ENCODE assay signal across 30 mouse cellular contexts in the genomic region with DNA sequence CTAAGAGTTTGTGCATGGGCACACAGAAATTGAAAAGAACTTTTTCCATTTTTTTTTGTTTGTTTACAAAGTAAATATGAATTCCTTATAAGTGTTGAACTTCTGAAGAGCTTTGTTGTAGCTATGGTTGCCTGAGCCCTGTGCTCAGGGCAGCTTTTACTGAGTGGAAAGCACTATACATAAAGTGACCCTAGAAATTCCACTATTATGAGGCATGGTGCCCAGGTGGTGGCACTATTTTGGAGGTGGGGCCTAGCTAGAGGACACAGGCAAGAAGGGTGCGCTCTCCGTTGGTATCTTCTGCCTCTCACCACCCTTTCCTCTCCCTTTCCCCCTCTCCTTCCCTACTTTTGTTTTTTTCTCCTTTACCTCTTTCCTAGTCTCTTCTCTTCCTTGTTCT. TPM values are rescaled to one million over a fixed set of nuclear protein-coding genes. Genes with fewer than 3 reads are reported as not detected.
DNase-seq lines count a peak whose midpoint lies in the region; ATAC-seq and TF ChIP-seq lines count a peak whose summit lies in the region.
"Had no signal": no experiment of that assay in that cellular context is flagged by ENCODE, and none has a peak within 500 bp of the region (broad histone marks: within the 10 kb centered on the region; RNA-seq: fewer than 3 reads in every experiment).

No protein-coding gene starts in this region.

- no peak overlapping the region for H3K27ac ChIP-seq in heart, adult 2 months
- no peak overlapping the region for H3K27ac ChIP-seq in liver, postnatal 0 days (ENCODE audit: low read depth)
- no peak overlapping the region for H3K27ac ChIP-seq in liver, embryonic 11.5 days (ENCODE audit: low read depth, low read length)
- H3K27ac ChIP-seq: embryonic facial prominence, embryonic 12.5 days; forebrain, embryonic 15.5 days; gastrocnemius, adult 2 months; hindbrain, embryonic 14.5 days; limb, embryonic 10.5 days; limb, embryonic 15.5 days; liver, embryonic 14.5 days; macrophage; midbrain, embryonic 10.5 days; neural tube, embryonic 12.5 days had no signal

- TF ChIP-seq EP300 in heart, adult 2 months (IDR thresholded peaks at IDR 0.05; ENCODE audit: insufficient read depth, low read depth, low read length), result no peak
- TF ChIP-seq EP300 in liver, postnatal 0 days (IDR thresholded peaks at IDR 0.05; ENCODE audit: low read depth), result no peak

- 54% methylated on average over 2 of the region's 2 CpGs for WGBS in heart, adult 2 months
- 58% methylated on average over 2 of the region's 2 CpGs for WGBS in liver, postnatal 0 days (ENCODE audit: insufficient replicate concordance)
- 61% methylated on average over 2 of the region's 2 CpGs for WGBS in liver, embryonic 11.5 days

- no peak overlapping the region for H3K4me3 ChIP-seq in heart, adult 2 months
- H3K4me3 ChIP-seq in liver, postnatal 0 days (ENCODE audit: low read depth, low read length), result no peak overlapping the region
- H3K4me3 ChIP-seq in liver, embryonic 11.5 days (ENCODE audit: low read depth, low read length), result no peak overlapping the region
- H3K4me3 ChIP-seq: embryonic facial prominence, embryonic 12.5 days; forebrain, embryonic 15.5 days; gastrocnemius, adult 2 months; limb, embryonic 10.5 days; limb, embryonic 15.5 days; midbrain, embryonic 10.5 days; myocyte; neural tube, embryonic 12.5 days had no signal

- H3K4me1 ChIP-seq in heart, adult 2 months (ENCODE audit: control insufficient read depth, insufficient read depth, low read length), result peaks cover 4% of the 10 kb centered on the region
- no peaks in the 10 kb centered on the region for H3K4me1 ChIP-seq in liver, postnatal 0 days (ENCODE audit: insufficient read depth)
- H3K4me1 ChIP-seq in liver, embryonic 11.5 days (replicated peaks; ENCODE audit: control insufficient read depth, insufficient read depth, low read length), result no peaks in the 10 kb centered on the region
- H3K4me1 ChIP-seq: embryonic facial prominence, embryonic 12.5 days; forebrain, embryonic 15.5 days; limb, embryonic 10.5 days; limb, embryonic 15.5 days; midbrain, embryonic 10.5 days; neural tube, embryonic 12.5 days had no signal

- H3K27me3 ChIP-seq in heart, adult 2 months (ENCODE audit: control insufficient read depth, insufficient read depth, low read length), result no peaks in the 10 kb centered on the region
- no peaks in the 10 kb centered on the region for H3K27me3 ChIP-seq in liver, postnatal 0 days (ENCODE audit: insufficient read depth, low read length)
- no peaks in the 10 kb centered on the region for H3K27me3 ChIP-seq in liver, embryonic 11.5 days (replicated peaks; ENCODE audit: control insufficient read depth, insufficient read depth, low read length)
- H3K27me3 ChIP-seq: embryonic facial prominence, embryonic 12.5 days; forebrain, embryonic 15.5 days; limb, embryonic 15.5 days; neural tube, embryonic 12.5 days; Patski had no signal

- DNase-seq in heart, adult 2 months, result no peak
- DNase-seq in heart, postnatal 36 days, result no peak
- no peak for DNase-seq in liver, postnatal 0 days
- DNase-seq in liver, embryonic 11.5 days (ENCODE audit: low spot score), result no peak
- DNase-seq in lung, postnatal 25 days (ENCODE audit: low spot score), result peak; percentile 61
- DNase-seq in adrenal gland, adult (ENCODE audit: inconsistent age in 2 of 2, low spot score in 1 of 2), result no peak
- no peak for DNase-seq in kidney, adult 18-20 months
- DNase-seq: adrenal gland, postnatal 14 days; cerebellum, adult 11 months; cerebellum, adult 9-11 months; embryo, embryonic 11 days; gastrocnemius, adult 2 months; gastrocnemius, postnatal 36 days; kidney, postnatal 14 days; layer of hippocampus, adult 9-11 months; right cerebral cortex, adult 18-20 months; thymus, adult 2 months; thymus, postnatal 36 days had no signal

- H3K36me3 ChIP-seq in heart, adult 2 months (ENCODE audit: control insufficient read depth, insufficient read depth, low read length), result peaks cover 7% of the 10 kb centered on the region
- no peaks in the 10 kb centered on the region; the same call in 1 of the 2 replicates for H3K36me3 ChIP-seq in liver, postnatal 0 days (replicated peaks; ENCODE audit: insufficient read depth, low read length)
- H3K36me3 ChIP-seq in liver, embryonic 11.5 days (ENCODE audit: control insufficient read depth, insufficient read depth, low read length), result no peaks in the 10 kb centered on the region
- H3K36me3 ChIP-seq: embryonic facial prominence, embryonic 12.5 days; forebrain, embryonic 15.5 days; limb, embryonic 10.5 days; limb, embryonic 15.5 days; midbrain, embryonic 10.5 days; neural tube, embryonic 12.5 days had no signal

- intact Hi-C loops in heart, adult 2 months (cut with DNase I), result no loop called here
- intact Hi-C loops in heart, postnatal 36 days (cut with DNase I), result no loop called here

- peak; percentile 14; the same call in 1 of the 2 replicates for TF ChIP-seq CTCF in heart, adult 2 months (IDR thresholded peaks at IDR 0.05)
- TF ChIP-seq CTCF in liver, postnatal 0 days (IDR thresholded peaks at IDR 0.05; ENCODE audit: low read depth), result 0 out of 2 replicates have a peak, but pooled peaks have one; percentile 5

- H3K79me2 ChIP-seq in heart, adult 2 months (replicated peaks; ENCODE audit: control insufficient read depth, insufficient read depth, low read length), result peaks cover 2% of the 10 kb centered on the region; the same call in 1 of the 2 replicates

- H3K4me2 ChIP-seq in liver, postnatal 0 days (ENCODE audit: low read depth, low read length), result no peak overlapping the region
- no peak overlapping the region for H3K4me2 ChIP-seq in liver, embryonic 11.5 days
- H3K4me2 ChIP-seq: embryonic facial prominence, embryonic 12.5 days; forebrain, embryonic 15.5 days; hindbrain, embryonic 14.5 days; limb, embryonic 15.5 days; neural tube, embryonic 12.5 days had no signal

- no peak for ATAC-seq in liver, postnatal 0 days
- no peak for ATAC-seq in liver, embryonic 11.5 days (replicated peaks; ENCODE audit: low FRiP score)
- ATAC-seq: forebrain, embryonic 15.5 days; intestine, postnatal 0 days; Patski had no signal

- H3K9me3 ChIP-seq in liver, postnatal 0 days (ENCODE audit: low read length), result no peaks in the 10 kb centered on the region
- no peaks in the 10 kb centered on the region for H3K9me3 ChIP-seq in liver, embryonic 11.5 days (ENCODE audit: control insufficient read depth, low read length)
- H3K9me3 ChIP-seq: embryonic facial prominence, embryonic 12.5 days; forebrain, embryonic 15.5 days; limb, embryonic 10.5 days; limb, embryonic 15.5 days; midbrain, embryonic 10.5 days; neural tube, embryonic 12.5 days had no signal

- no peak for TF ChIP-seq POLR2A in heart, adult 2 months (IDR thresholded peaks at IDR 0.05; ENCODE audit: insufficient read depth, low read depth, low read length)

- no peak overlapping the region for H3K9ac ChIP-seq in heart, adult 2 months (ENCODE audit: low read depth, low read length)
- H3K9ac ChIP-seq in liver, postnatal 0 days (replicated peaks), result no peak overlapping the region
- H3K9ac ChIP-seq in liver, embryonic 11.5 days (ENCODE audit: low read depth, low read length), result no peak overlapping the region
- H3K9ac ChIP-seq: embryonic facial prominence, embryonic 12.5 days; forebrain, embryonic 15.5 days; hindbrain, embryonic 14.5 days; limb, embryonic 15.5 days; liver, embryonic 14.5 days; neural tube, embryonic 12.5 days had no signal

RNA-seq across cellular contexts. Expression of gene Fnip1, which starts 18.9 kb away (rescaled TPM):
- 10 to 100 TPM; 30.4 to 42.9 TPM for total RNA-seq in heart, adult 2 months (2021)
- 4.8 and 11.4 TPM in 2 replicates for polyA plus RNA-seq in heart, adult 2 months (2012; rRNA removed)
- total RNA-seq in heart, postnatal 36 days (2021), result 10 to 100 TPM; 39.0 to 41.1 TPM
- polyA plus RNA-seq in liver, postnatal 0 days (2015; fragmentation: Nextera tagmentation; extraction: Ambion mirVana), result 5.0 and 5.2 TPM in 2 replicates
- polyA plus RNA-seq in liver, embryonic 11.5 days (2014; fragmentation: Nextera tagmentation; extraction: Ambion mirVana), result 10.2 and 10.4 TPM in 2 replicates
